Mouse (Mus musculus): ENCODE measurements at regions not wholly inside any gene's neighbourhood (a gene's known extent, or its start where the extent isn't known, plus 50 kb on each side); places are given as distances from the start of the nearest gene placed in this dataset.

DNA sequence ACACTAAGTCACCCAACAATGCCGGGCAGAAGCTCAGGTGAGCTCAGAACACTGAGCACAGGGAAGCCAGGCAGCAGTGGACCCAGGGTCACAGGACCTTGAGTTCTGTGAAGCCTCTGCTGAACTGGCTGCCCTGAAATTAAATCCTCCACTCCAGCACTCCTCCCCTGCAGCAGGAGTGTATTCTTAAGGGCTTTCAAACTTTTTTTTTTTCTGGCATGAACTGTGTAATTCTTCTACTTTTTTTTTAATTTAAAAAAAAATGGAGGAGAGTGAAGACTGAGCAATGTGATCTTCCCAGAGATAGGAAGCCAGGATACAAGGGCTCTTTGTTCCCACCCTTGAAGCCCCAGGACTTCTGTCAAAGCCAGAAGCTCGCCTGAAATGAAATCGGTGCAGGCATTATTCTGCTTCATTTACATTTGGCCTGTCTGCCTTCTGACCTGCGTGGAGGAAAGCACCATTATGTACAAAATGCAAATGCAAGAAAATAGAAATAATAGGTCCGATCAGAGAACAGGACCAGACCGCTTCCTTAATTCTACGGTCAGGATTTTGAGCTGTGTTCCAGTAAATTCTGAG is 331.3 kb upstream of the Mki67 start:
- no peak for DNase-seq (ENCODE audit: extremely low read depth, low read depth)

- DNase-seq (ENCODE audit: extremely low read depth, low read depth) = no peak
Measured at GRCm38 (mm10) chr7:136048925-136049586, 332.9 kb upstream of the Mki67 start.

DNA sequence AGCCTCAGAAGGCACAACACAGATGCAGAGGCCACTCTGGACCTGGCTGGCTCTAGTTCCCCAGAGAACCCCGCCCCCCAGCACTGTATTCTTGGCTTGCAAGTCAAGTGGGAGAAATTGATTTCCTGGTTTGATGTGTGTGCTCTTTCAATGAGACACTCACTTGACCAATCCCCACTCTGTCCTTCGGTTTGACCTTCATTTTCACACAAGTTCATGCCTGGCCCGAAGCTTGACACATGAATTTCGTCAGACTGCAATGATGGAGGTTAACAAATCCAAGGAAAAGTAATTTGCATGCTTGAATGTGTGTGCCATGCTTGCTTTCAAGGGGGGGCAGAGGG is 333.4 kb upstream of the Mki67 start:
- DNase-seq (ENCODE audit: extremely low read depth, low read depth) = no peak

DNA sequence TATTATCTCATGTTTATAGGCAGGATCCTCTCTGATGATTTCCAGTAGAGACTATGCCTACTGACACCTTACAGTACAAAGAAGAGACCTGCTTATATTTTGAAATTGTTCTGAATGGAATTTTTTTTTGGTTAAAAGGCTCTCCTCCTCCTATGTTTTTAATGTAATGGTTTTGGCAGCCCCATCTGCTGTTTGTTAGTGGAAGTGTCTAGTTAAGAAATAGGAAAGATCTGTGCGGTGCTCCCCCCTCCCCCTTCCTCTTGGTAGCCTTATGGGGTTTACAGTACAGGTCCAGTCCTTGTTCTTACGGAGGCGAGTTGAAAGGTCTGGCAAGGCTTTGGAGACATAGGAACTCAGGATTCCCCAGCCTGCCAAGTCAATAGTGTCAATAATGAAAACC is 334.0 kb upstream of the Mki67 start:
- no peak for DNase-seq (ENCODE audit: extremely low read depth, low read depth)

GRCm38 (mm10) chr7:136056876-136057484 is 340.8 kb upstream of the Mki67 start:
- no peak for DNase-seq (ENCODE audit: extremely low read depth, low read depth)

GRCm38 (mm10) chr7:136058319-136058718 is 342.2 kb upstream of the Mki67 start:
- no peak for DNase-seq (ENCODE audit: extremely low read depth, low read depth)

DNA sequence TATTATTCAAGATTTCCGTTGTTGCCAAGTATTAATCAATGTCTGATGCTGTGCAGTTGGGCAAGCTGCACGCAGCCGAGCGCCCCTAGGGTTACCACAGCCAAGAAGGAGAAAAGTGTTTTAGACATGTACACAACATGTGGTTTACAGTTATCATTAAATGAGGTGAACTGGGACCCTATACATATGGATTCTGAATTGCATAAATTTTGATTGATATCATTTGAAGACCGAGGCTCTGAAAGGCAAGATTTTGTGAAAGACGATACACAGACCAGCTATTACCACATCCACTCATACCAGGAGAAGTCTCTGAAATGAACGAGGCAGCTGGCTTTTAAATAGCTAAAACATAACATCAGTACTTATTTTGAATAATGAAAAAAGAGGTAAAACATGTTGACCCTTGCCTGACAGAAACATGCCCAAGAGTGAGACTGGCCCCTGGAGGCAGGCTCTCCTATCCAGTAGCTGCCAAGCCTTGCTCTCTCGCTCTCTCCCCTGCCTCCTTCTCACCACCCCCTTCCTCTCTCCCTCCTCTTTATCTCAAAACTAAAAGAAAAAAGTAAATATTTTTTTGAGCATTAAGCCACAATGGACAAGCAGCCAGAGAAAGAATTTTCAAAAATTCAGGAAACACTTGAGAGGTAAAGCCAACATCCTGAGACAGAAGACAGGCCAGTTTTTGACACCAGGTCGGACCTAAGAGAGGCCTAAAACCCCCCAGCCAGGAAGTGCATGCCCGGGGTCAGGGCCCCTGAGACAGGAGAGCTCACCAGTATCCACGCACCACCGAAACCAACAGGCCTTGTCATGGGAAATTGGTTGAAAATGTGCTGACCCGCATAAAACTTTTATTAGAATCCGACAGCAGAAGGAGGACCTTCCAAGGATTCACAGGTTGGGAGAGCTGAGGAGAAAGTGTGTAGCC is 342.9 kb upstream of the Mki67 start:
- DNase-seq (ENCODE audit: extremely low read depth, low read depth) = no peak

DNA sequence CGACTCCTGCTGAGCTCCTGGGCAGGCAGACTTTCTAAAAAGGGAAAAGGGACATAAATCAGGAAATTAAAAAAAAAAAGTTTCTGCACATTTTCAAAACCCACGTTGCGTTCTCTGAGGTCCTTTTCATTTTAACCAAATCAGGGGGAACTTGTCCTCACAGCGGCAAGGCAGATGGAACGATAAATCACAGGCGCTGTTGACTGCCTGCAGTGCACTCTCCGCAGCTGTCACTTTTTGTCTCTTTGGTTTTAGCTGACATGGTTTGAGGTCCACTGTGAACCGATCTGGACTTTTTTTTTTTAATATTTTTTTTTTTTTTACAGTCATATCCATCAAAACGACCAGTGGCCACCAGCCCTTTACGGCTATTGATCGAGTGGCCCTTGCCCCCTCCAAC is 343.7 kb upstream of the Mki67 start:
- no peak for DNase-seq (ENCODE audit: extremely low read depth, low read depth)

DNA sequence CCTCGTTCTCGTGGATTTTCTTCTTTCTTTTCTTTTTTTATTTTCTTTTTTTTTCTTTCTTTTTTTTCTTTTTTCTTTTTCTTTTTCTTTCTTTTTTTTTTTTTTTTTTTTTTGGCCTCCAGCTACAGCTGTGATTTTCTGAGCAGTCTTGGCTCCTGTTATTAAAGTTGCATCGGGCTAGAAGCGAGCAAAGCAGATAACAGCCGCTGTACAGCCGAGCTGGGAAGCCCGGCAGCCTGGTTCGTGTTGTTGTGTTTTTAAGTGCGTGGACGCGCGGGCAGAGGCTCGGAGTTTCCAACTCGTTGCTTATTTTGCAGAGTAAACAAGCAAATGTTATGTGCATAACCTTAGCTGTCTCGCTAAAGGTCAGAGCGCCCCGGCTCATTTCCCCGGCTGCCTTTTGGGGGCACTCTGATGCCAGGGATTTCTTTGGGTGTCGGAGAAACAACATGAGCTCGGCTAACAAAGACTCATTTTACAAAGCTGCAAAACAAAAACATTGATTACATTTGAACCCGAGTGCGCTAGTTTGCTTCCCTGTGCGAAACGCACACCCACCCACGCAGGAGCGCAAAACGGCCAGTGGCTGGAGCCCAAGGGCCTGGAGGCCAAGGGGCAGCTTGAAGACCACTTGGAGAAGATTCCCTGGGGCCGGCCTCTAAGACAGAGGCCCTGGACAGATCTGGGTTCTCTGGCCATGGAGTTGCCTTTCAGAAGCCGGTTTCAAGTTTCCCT is 344.3 kb upstream of the Mki67 start:
- DNase-seq (ENCODE audit: extremely low read depth, low read depth) = no peak

DNA sequence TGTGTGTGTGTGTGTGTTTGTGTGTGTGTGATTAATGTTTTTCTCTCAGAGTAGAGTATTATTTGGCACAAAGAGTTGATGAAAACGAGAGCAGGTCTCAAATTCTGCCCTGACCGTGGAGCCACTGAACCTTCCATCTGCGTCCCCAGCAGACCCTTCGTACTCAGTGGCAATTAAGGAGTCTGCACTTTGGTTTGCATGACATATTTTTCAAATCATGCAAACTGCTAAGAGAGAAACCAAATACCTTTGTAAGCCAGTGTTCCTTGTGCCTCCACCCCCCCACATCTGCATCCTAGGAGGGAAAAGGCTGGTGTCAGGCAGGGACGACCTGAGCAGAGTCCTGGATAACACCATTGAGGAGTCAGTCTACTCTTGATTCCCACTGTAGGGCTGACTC is 346.5 kb upstream of the Mki67 start:
- no peak for DNase-seq (ENCODE audit: extremely low read depth, low read depth)

DNA sequence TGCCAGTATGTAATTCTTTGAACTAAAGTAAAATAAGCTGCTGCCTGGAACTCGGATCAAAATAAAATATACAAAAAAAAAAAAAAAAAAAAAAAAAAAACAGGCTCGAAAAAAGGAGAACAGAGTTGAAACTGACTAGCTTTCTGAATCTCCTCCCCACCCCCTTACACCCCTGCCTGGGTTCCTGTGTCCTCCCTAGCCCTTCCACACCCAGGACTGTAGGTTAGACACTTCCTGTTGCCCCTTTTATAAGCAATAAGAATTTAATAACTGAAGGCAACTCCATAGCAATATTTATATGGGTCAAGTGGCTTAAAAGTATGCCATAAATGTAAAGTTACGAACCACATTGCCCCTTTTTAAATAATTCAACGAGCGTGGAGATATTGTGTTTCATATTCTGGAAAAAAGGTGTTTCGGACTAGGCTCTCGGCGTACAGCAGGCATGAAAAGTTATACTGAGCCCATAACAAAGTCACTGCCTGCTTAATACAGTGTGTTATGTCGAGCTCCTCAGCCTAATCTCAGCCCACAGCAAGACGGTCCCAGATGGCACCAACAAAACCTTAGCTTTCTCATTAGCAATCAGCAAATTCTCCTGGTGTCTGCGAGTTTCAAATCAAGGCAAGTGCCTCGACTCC is 349.0 kb upstream of the Mki67 start:
- no peak for DNase-seq (ENCODE audit: extremely low read depth, low read depth)

- DNase-seq (ENCODE audit: extremely low read depth, low read depth) = no peak
Measured at GRCm38 (mm10) chr7:136065679-136066055, 349.5 kb upstream of the Mki67 start.

DNA sequence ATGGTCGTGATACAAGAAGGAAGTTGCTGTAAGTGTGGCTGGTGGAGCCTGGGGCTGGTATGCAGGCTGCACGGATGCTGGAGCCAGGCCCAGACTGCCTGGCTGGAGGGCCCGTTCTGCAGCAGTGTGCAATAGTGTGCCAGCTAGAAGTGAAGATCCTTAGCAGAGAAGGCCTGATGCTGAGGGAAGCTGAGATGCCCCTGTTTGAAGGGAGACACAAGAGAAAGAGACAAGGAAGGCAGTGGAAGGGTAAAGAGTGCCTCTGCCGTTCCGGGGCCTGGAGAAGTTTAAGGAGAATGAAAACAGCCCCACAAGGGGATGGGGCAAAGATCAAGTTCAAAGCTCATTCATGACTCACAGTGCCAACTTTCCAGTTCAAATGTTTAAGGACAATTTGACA is 354.7 kb upstream of the Mki67 start:
- no peak for DNase-seq (ENCODE audit: extremely low read depth, low read depth)

DNA sequence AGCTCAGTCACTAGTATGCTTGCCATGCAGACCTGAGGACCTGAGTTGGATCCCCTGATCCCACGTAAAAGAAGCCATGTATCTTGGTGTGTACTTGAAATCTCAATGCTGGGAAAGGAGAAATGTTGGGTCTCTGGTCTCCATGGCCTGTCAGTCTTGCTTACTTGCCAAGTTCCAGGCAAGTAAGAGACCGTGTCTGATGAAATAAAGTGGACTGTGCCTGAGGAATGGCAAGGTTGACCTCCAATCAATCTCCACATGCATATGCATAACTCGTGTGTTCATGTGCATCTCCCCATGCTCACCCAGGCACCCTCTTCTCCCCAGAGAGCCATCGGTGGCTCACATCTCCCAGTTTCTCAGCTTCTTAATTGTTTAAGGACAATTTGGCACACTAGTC is 355.2 kb upstream of the Mki67 start:
- DNase-seq (ENCODE audit: extremely low read depth, low read depth) = no peak

GRCm38 (mm10) chr7:136073265-136073799 is 357.2 kb upstream of the Mki67 start:
- DNase-seq (ENCODE audit: extremely low read depth, low read depth) = no peak

GRCm38 (mm10) chr7:136074043-136074442 is 357.9 kb upstream of the Mki67 start:
- no peak for DNase-seq (ENCODE audit: extremely low read depth, low read depth)

DNA sequence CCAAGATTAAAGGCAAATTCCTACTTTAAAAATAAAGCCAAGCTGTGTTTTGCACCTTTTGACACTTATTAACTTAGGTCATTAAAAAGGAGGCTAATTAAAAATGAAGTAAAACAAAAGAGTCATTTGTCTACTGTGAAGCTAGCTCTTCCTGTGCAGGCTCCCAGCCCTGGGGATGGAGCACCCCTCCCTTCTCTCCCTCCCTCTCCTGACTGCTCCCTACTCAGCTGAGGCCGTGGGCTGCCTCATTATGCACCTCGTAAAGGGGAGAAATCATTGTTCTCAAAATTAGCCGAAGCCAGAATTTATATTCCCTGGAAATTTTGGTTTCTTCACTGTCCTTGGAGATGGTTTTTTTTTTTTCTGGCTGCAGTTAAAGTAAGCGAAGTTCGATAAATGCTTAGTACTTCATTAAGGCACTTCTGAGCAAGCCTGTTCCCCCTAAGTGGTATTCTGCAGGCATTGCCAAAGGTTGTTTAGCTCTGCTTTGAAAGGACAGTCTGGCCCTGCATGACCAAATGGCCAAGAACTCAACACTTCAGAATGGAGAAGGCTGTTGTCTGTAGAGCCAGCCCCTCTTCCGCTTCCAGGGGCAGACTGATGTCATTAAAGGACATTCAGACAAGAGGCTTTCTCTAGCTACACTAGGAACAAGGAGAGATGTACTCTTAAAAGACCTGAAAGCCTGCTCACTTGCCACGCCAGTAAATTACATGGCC is 365.5 kb upstream of the Mki67 start:
- no peak for DNase-seq (ENCODE audit: extremely low read depth, low read depth)

DNA sequence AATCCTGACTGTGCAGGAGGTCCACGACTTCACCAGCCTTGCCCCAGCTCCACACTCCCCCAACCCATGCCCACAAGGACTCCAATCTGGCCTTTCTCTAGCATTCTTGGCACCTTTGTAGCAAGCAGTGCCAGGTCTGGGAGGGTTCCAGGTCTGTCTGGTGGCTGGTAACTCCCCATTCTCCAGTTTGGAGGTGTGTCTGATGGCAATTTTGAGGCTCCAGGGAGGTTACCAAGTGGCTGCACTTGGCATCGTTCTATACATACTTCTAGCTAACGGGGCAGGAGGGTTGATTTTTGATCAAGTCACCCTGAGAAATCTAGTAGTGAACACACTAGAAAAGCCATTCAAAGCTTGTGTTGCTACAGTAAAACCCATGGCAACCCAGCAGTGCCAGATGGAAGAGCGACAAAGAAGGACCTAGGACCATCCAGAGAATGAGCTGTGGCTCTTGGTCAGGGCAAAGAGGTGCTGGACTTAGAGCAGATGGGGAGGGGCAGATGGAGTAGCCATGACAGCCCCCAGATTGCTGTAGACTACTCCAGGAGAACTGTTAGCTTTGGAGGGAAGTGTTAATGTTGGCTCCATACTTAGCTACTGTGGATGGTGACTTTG is 366.2 kb upstream of the Mki67 start:
- no peak for DNase-seq (ENCODE audit: extremely low read depth, low read depth)

DNA sequence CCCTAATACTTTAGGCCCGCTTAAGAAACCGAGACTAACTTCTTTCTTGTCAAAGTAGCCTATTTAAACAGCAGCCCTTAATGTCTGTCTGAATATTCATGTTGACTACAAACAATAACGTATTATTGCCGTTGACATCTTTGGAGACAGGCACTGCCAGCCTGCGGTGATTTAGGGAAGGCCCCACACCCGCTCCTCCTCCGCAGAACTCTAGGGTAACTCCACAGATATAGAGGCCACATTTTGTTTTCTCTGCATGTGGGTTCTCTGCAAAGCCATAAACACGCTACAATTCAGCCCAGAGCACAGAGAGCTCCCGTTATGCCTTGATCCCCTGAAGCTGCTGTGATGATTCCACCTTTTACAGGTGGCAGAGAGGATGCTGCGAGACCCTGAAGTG is 366.8 kb upstream of the Mki67 start:
- DNase-seq (ENCODE audit: extremely low read depth, low read depth) = no peak
